9 mouse cellular contexts compared by ENCODE assay signal in the genomic region with DNA sequence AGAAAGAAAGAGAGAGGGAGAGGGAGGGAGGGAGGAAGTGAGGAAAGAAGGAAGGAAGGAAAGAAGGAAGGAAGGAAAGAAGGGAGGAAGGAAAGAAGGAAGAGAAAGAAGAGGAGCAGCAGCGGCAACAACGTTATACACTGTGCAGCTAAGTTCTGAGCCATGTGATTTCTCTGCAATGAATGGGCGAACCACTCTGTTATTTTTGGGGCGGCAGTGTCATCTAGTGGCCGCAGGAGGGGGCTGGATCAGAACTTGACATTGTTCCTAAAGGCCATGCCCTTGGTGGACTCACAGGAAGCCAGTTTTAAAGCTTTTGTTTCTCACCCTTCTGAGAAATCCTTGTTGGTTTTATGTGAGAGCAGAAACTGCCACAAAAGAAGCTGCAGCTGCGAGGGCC. TPM values are rescaled to one million over a fixed set of nuclear protein-coding genes. Genes with fewer than 3 reads are reported as not detected.
DNase-seq lines count a peak whose midpoint lies in the region; ATAC-seq and TF ChIP-seq lines count a peak whose summit lies in the region.
"Had no signal": no experiment of that assay in that cellular context is flagged by ENCODE, and none has a peak within 500 bp of the region (broad histone marks: within the 10 kb centered on the region; RNA-seq: fewer than 3 reads in every experiment).

No protein-coding gene starts in this region.

- peak overlapping the region; percentile 35 for H3K27ac ChIP-seq in midbrain, embryonic 10.5 days (replicated peaks)
- H3K27ac ChIP-seq in midbrain, embryonic 16.5 days (ENCODE audit: low read length) = no peak overlapping the region
- H3K27ac ChIP-seq in cortical plate, adult 2 months (ENCODE audit: insufficient read depth, low read length) = no peak overlapping the region
- H3K27ac ChIP-seq in kidney, embryonic 15.5 days = no peak overlapping the region
- no peak overlapping the region for H3K27ac ChIP-seq in stomach, embryonic 15.5 days
- H3K27ac ChIP-seq: neural tube, embryonic 13.5 days had no signal

- H3K4me2 ChIP-seq in midbrain, embryonic 16.5 days (ENCODE audit: low read length) = no peak overlapping the region
- no peak overlapping the region for H3K4me2 ChIP-seq in kidney, embryonic 15.5 days
- no peak overlapping the region for H3K4me2 ChIP-seq in stomach, embryonic 15.5 days
- H3K4me2 ChIP-seq: neural tube, embryonic 13.5 days had no signal

- no peaks in the 10 kb centered on the region for H3K36me3 ChIP-seq in midbrain, embryonic 10.5 days
- no peaks in the 10 kb centered on the region for H3K36me3 ChIP-seq in midbrain, embryonic 16.5 days (ENCODE audit: control insufficient read depth, insufficient read depth, low read length)
- no peaks in the 10 kb centered on the region for H3K36me3 ChIP-seq in kidney, embryonic 15.5 days
- no peaks in the 10 kb centered on the region for H3K36me3 ChIP-seq in stomach, embryonic 15.5 days
- H3K36me3 ChIP-seq: neural tube, embryonic 13.5 days had no signal

- ATAC-seq in midbrain, embryonic 16.5 days = no peak
- 0 out of 2 replicates have a peak, but pooled peaks have one; percentile 58 for ATAC-seq in kidney, embryonic 15.5 days (replicated peaks; ENCODE audit: low FRiP score)
- peak; percentile 50; the same call in 1 of the 2 replicates for ATAC-seq in stomach, embryonic 15.5 days (ENCODE audit: insufficient read depth, low FRiP score, low read depth)

- no peaks in the 10 kb centered on the region for H3K9me3 ChIP-seq in midbrain, embryonic 10.5 days (replicated peaks)
- H3K9me3 ChIP-seq in midbrain, embryonic 16.5 days (replicated peaks; ENCODE audit: control insufficient read depth, low read length, poor library complexity, severe bottlenecking) = no peaks in the 10 kb centered on the region
- H3K9me3 ChIP-seq in kidney, embryonic 15.5 days (replicated peaks) = no peaks in the 10 kb centered on the region
- H3K9me3 ChIP-seq in stomach, embryonic 15.5 days = no peaks in the 10 kb centered on the region
- H3K9me3 ChIP-seq: neural tube, embryonic 13.5 days had no signal

- peaks cover 28% of the 10 kb centered on the region for H3K27me3 ChIP-seq in midbrain, embryonic 10.5 days (ENCODE audit: low read depth, poor library complexity, severe bottlenecking)
- H3K27me3 ChIP-seq in midbrain, embryonic 16.5 days (ENCODE audit: control insufficient read depth, insufficient read depth, low read depth, low read length) = peaks cover 3% of the 10 kb centered on the region; the same call in 1 of the 2 replicates
- H3K27me3 ChIP-seq in kidney, embryonic 15.5 days = no peaks in the 10 kb centered on the region
- H3K27me3 ChIP-seq in stomach, embryonic 15.5 days (replicated peaks) = no peaks in the 10 kb centered on the region

- H3K4me1 ChIP-seq in midbrain, embryonic 10.5 days = peaks cover 37% of the 10 kb centered on the region
- peaks cover 4% of the 10 kb centered on the region for H3K4me1 ChIP-seq in midbrain, embryonic 16.5 days (ENCODE audit: control insufficient read depth, insufficient read depth, low read length)
- no peaks in the 10 kb centered on the region for H3K4me1 ChIP-seq in cortical plate, adult 2 months (ENCODE audit: control insufficient read depth, insufficient read depth, low read length)
- H3K4me1 ChIP-seq in kidney, embryonic 15.5 days = peaks cover 14% of the 10 kb centered on the region
- peaks cover 5% of the 10 kb centered on the region; the same call in 1 of the 2 replicates for H3K4me1 ChIP-seq in stomach, embryonic 15.5 days

- no peak overlapping the region for H3K9ac ChIP-seq in midbrain, embryonic 16.5 days (ENCODE audit: low read depth, low read length)
- no peak overlapping the region for H3K9ac ChIP-seq in kidney, embryonic 15.5 days
- no peak overlapping the region for H3K9ac ChIP-seq in stomach, embryonic 15.5 days
- H3K9ac ChIP-seq: neural tube, embryonic 13.5 days had no signal

- no peak overlapping the region for H3K4me3 ChIP-seq in midbrain, embryonic 10.5 days
- no peak overlapping the region for H3K4me3 ChIP-seq in midbrain, embryonic 16.5 days (ENCODE audit: low read depth, low read length)
- no peak overlapping the region for H3K4me3 ChIP-seq in cortical plate, adult 2 months (ENCODE audit: insufficient read depth, low read length)
- no peak overlapping the region for H3K4me3 ChIP-seq in kidney, embryonic 15.5 days (replicated peaks)
- H3K4me3 ChIP-seq in stomach, embryonic 15.5 days (replicated peaks) = no peak overlapping the region
- H3K4me3 ChIP-seq: neural tube, embryonic 13.5 days had no signal

- DNase-seq in midbrain, embryonic 10.5 days (ENCODE audit: low spot score) = peak; percentile 69
- DNase-seq in adrenal gland, adult (ENCODE audit: inconsistent age in 2 of 2, low spot score in 1 of 2) = peak; percentile 75 to 92
- peak; percentile 30 to 75 for DNase-seq in heart, adult 9 months (ENCODE audit: low spot score in 2 of 2)
- peak; percentile 77 for DNase-seq in lung, postnatal 10 days

- TF ChIP-seq POLR2A in cortical plate, adult 2 months (IDR thresholded peaks at IDR 0.05; ENCODE audit: extremely low read depth, insufficient read depth, low read length) = no peak

- WGBS in midbrain, embryonic 10.5 days = 12% methylated on average over 6 of the region's 6 CpGs
- 6% methylated on average over 6 of the region's 6 CpGs for WGBS in midbrain, embryonic 16.5 days
- 4% methylated on average over 6 of the region's 6 CpGs for WGBS in kidney, embryonic 15.5 days
- WGBS in stomach, embryonic 15.5 days = 7% methylated on average over 6 of the region's 6 CpGs

- TF ChIP-seq CTCF in cortical plate, adult 2 months (IDR thresholded peaks at IDR 0.05; ENCODE audit: extremely low read depth, insufficient read depth, low read length) = peak; percentile 73

RNA-seq across cellular contexts. Expression of a gene that starts 5.5 kb away (rescaled TPM):
- polyA plus RNA-seq in midbrain, embryonic 10.5 days (2016; fragmentation: Nextera tagmentation; extraction: Ambion mirVana) = 62.7 and 68.3 TPM in 2 replicates
- polyA plus RNA-seq in midbrain, embryonic 16.5 days (2015; fragmentation: Nextera tagmentation; extraction: Ambion mirVana) = 77.0 and 78.7 TPM in 2 replicates
- polyA plus RNA-seq in cortical plate, adult 2 months (2012; rRNA removed) = 125 and 126 TPM in 2 replicates
- 83.0 and 84.2 TPM in 2 replicates for polyA plus RNA-seq in kidney, embryonic 15.5 days (2015; fragmentation: Nextera tagmentation; extraction: Ambion mirVana)
- polyA plus RNA-seq in stomach, embryonic 15.5 days (2015; fragmentation: Nextera tagmentation; extraction: Ambion mirVana) = 93.1 and 102 TPM in 2 replicates
